13 mouse cellular contexts compared by ENCODE assay signal in the genomic region with DNA sequence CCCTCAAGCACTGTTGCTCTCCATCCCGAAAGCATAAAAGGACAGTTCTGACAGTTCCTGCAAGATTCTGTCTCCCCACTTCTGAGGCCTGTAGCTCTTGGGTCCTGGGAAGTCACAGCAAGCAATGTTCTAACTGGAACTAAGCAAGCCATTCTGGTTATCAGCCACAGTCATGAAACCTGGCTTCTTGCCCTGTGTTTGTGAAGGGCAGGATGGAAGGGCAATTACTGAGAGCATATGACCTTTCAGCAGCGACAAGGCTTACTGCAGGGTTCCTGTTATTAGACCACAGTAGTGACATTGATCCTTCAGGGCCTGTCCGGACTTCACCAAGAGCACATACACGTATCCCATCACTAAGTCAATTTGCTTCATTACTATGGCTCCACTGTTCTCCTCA.
DNase-seq lines count a peak whose midpoint lies in the region; ATAC-seq and TF ChIP-seq lines count a peak whose summit lies in the region.
"Had no signal": no experiment of that assay in that cellular context is flagged by ENCODE, and none has a peak within 500 bp of the region (broad histone marks: within the 10 kb centered on the region; RNA-seq: fewer than 3 reads in every experiment).

No protein-coding gene starts in this region.

- no peak for TF ChIP-seq POLR2A in lung, adult 2 months (IDR thresholded peaks at IDR 0.05; ENCODE audit: borderline replicate concordance, extremely low read depth, low read depth, low read length)
- TF ChIP-seq POLR2A in heart, adult 2 months (IDR thresholded peaks at IDR 0.05; ENCODE audit: insufficient read depth, low read depth, low read length): peak; percentile 54; the same call in 1 of the 2 replicates

- no peaks in the 10 kb centered on the region for H3K27me3 ChIP-seq in heart, adult 2 months (ENCODE audit: control insufficient read depth, insufficient read depth, low read length)
- no peaks in the 10 kb centered on the region for H3K27me3 ChIP-seq in forebrain, embryonic 10.5 days (ENCODE audit: poor library complexity, severe bottlenecking)
- H3K27me3 ChIP-seq: midbrain, embryonic 13.5 days had no signal

- intact Hi-C loops in heart, adult 2 months (cut with DNase I): no loop called here

- H3K79me2 ChIP-seq in heart, adult 2 months (replicated peaks; ENCODE audit: control insufficient read depth, insufficient read depth, low read length): no peaks in the 10 kb centered on the region

- H3K4me3 ChIP-seq in lung, adult 2 months (replicated peaks; ENCODE audit: extremely low read depth, low read depth, low read length): no peak overlapping the region
- H3K4me3 ChIP-seq in heart, adult 2 months: no peak overlapping the region
- H3K4me3 ChIP-seq in forebrain, embryonic 10.5 days: no peak overlapping the region
- H3K4me3 ChIP-seq: hindbrain, embryonic 10.5 days; midbrain, embryonic 13.5 days had no signal

- peak; percentile 84; the same call in 1 of the 2 replicates for TF ChIP-seq EP300 in heart, adult 2 months (IDR thresholded peaks at IDR 0.05; ENCODE audit: insufficient read depth, low read depth, low read length)

- DNase-seq in lung, adult 18-20 months: peak; percentile 33 to 46
- DNase-seq in lung, adult 2 months: no peak
- DNase-seq in heart, adult 2 months: peak; percentile 65 to 82
- DNase-seq in cerebellum, adult 9-10 months: no peak
- no peak for DNase-seq in layer of hippocampus, postnatal 25 days (ENCODE audit: extremely low spot score in 1 of 2, low spot score in 1 of 2)
- DNase-seq in forebrain, embryonic 10.5 days (ENCODE audit: extremely low spot score, low spot score): no peak
- DNase-seq: cerebellum, postnatal 36 days; thymus, postnatal 4 days had no signal

- H3K9ac ChIP-seq in heart, adult 2 months (ENCODE audit: low read depth, low read length): peak overlapping the region; percentile 32; the same call in 1 of the 2 replicates
- H3K9ac ChIP-seq: midbrain, embryonic 13.5 days had no signal

- no peaks in the 10 kb centered on the region for H3K9me3 ChIP-seq in forebrain, embryonic 10.5 days
- H3K9me3 ChIP-seq: hindbrain, embryonic 10.5 days; midbrain, embryonic 13.5 days had no signal

- peaks cover 3% of the 10 kb centered on the region; the same call in 1 of the 2 replicates for H3K4me1 ChIP-seq in lung, adult 2 months (ENCODE audit: control insufficient read depth, insufficient read depth, low read length)
- H3K4me1 ChIP-seq in heart, adult 2 months (ENCODE audit: control insufficient read depth, insufficient read depth, low read length): peaks cover 9% of the 10 kb centered on the region
- H3K4me1 ChIP-seq in forebrain, embryonic 10.5 days: peaks cover 8% of the 10 kb centered on the region

- WGBS in lung, adult 2 months: 39% methylated on average over 4 of the region's 4 CpGs
- 16% methylated on average over 4 of the region's 4 CpGs for WGBS in heart, adult 2 months
- WGBS in forebrain, embryonic 10.5 days: 87% methylated on average over 4 of the region's 4 CpGs

- H3K36me3 ChIP-seq in heart, adult 2 months (ENCODE audit: control insufficient read depth, insufficient read depth, low read length): peaks cover 11% of the 10 kb centered on the region
- H3K36me3 ChIP-seq in forebrain, embryonic 10.5 days (replicated peaks): peaks cover 9% of the 10 kb centered on the region

- ATAC-seq in hematopoietic stem cell, adult 5-6 weeks (replicated peaks in 1 of 2; ENCODE audit: insufficient read depth in 1 of 2, low FRiP score in 2 of 2, low TSS enrichment in 1 of 2, low read depth in 1 of 2, poor library complexity in 2 of 2, severe bottlenecking in 2 of 2): peak; percentile 62 to 68
- peak; percentile 80 for ATAC-seq in megakaryocyte-erythroid progenitor cell, adult 5-6 weeks (replicated peaks; ENCODE audit: low FRiP score, low TSS enrichment, poor library complexity, severe bottlenecking)
- ATAC-seq: activated CD4-positive, CD25-positive, alpha-beta regulatory T cell, adult 4 months; midbrain, embryonic 13.5 days had no signal

- no peak for TF ChIP-seq CTCF in lung, adult 2 months (IDR thresholded peaks at IDR 0.05; ENCODE audit: insufficient read depth, low read length)
- no peak for TF ChIP-seq CTCF in heart, adult 2 months (IDR thresholded peaks at IDR 0.05)

- H3K27ac ChIP-seq in heart, adult 2 months: peak overlapping the region; percentile 80
- no peak overlapping the region for H3K27ac ChIP-seq in forebrain, embryonic 10.5 days
- H3K27ac ChIP-seq: hindbrain, embryonic 10.5 days; midbrain, embryonic 13.5 days had no signal

Comparison
In these comparisons a context has a peak if more than half of its experiments do, and no peak if none do; other contexts are left out.
1. DNase-seq: peak in lung, adult 18-20 months (2 of 2) and heart, adult 2 months (2 of 2); none in lung, adult 2 months (single experiment), cerebellum, adult 9-10 months (single experiment), layer of hippocampus, postnatal 25 days (0 of 2) and forebrain, embryonic 10.5 days (single experiment).